Mouse (Mus musculus) midbrain, embryonic 15.5 days (tissue): Measurements from ENCODE around the gene Ppp2r5a. TPM values are rescaled to one million over a fixed set of nuclear protein-coding genes. Genes with fewer than 3 reads are reported as not detected.

ENCODE experiments used
- ATAC-seq: fragments of 200-750 bp; cut with Nextera tagmentation; replicated peaks from 2 replicates; pipeline ENCODE4 v1.8.0; 2017; ENCODE audit warnings: moderate TSS enrichment
- H3K27ac ChIP-seq: fragments of 300-500 bp; sonication (generic); 2 replicates; pipeline ENCODE4 v1.5.1; 2015; ENCODE audit warnings: mild to moderate bottlenecking, inconsistent platforms
- H3K27me3 ChIP-seq: fragments of 300-500 bp; sonication (generic); replicated peaks from 2 replicates; pipeline ENCODE4 v1.6.1; 2015; ENCODE audit warnings: inconsistent platforms
- H3K36me3 ChIP-seq: fragments of 300-500 bp; sonication (generic); replicated peaks from 2 replicates; pipeline ENCODE4 v1.6.1; 2015; ENCODE audit warnings: inconsistent platforms
- H3K4me1 ChIP-seq: fragments of 300-500 bp; sonication (generic); 2 replicates; pipeline ENCODE4 v1.6.1; 2015; ENCODE audit warnings: inconsistent platforms
- H3K4me2 ChIP-seq: fragments of 300-500 bp; sonication (generic); 2 replicates; pipeline ENCODE4 v1.6.1; 2015; ENCODE audit warnings: inconsistent platforms, mild to moderate bottlenecking, moderate library complexity
- H3K4me3 ChIP-seq: fragments of 300-500 bp; sonication (generic); 2 replicates; pipeline ENCODE4 v1.5.1; 2015; ENCODE audit warnings: mild to moderate bottlenecking, inconsistent platforms
- H3K9ac ChIP-seq: fragments of 300-500 bp; sonication (generic); 2 replicates; pipeline ENCODE4 v1.6.1; 2015; ENCODE audit warnings: mild to moderate bottlenecking, inconsistent platforms
- H3K9me3 ChIP-seq: fragments of 300-500 bp; sonication (generic); 2 replicates; pipeline ENCODE4 v1.6.1; 2016; ENCODE audit warnings: inconsistent platforms
- WGBS: fragments of 180-500 bp; shearing (Covaris S2); methylation state at CpG from one replicate; pipeline ENCODE4 v1.1.7; 2015; ENCODE audit warnings: mixed read lengths; 5-methylcytosine and 5-hydroxymethylcytosine counted together
- polyA plus RNA-seq: library from polyadenylated mRNA; unstranded; fragments of >200 nt; fragmentation: Nextera tagmentation; extraction: Ambion mirVana; gene quantifications from 2 replicates; pipeline ENCODE4 v1.2.1, GENCODE M21; 2015

Gene Ppp2r5a
- polyA plus RNA-seq, 1 experiment from 2014 or later = 9.4 TPM

- H3K9ac ChIP-seq = no peak overlapping the region
- H3K4me2 ChIP-seq = no peak overlapping the region
- WGBS = 78% methylated on average over 5 of the region's 5 CpGs
- no peaks in the 10 kb centered on the region for H3K9me3 ChIP-seq
- ATAC-seq = no peak
- H3K4me3 ChIP-seq = no peak overlapping the region
- no peak overlapping the region for H3K27ac ChIP-seq
- H3K4me1 ChIP-seq = no peaks in the 10 kb centered on the region
- no peaks in the 10 kb centered on the region for H3K27me3 ChIP-seq
- H3K36me3 ChIP-seq = peaks cover 26% of the 10 kb centered on the region
These were observed 68.6 kb downstream of the Ppp2r5a start for GRCm38 (mm10) chr1:191334500-191334899.

- 84% methylated on average over 4 of the region's 4 CpGs for WGBS
- Histone ChIP-seq H3K4me1 (peaks cover 26% of the 10 kb centered on the region), H3K27ac (no peak overlapping the region), H3K36me3 (peaks cover 9% of the 10 kb centered on the region; the same call in 1 of the 2 replicates), H3K9ac (no peak overlapping the region), H3K4me3 (no peak overlapping the region), H3K4me2 (no peak overlapping the region), H3K9me3 (no peaks in the 10 kb centered on the region), H3K27me3 (no peaks in the 10 kb centered on the region)
- no peak for ATAC-seq
These were observed 72.7 kb downstream of the Ppp2r5a start for GRCm38 (mm10) chr1:191330356-191330755.

- Histone ChIP-seq H3K4me2 (peak overlapping the region; percentile 56; the same call in 1 of the 2 replicates), H3K4me1 (peaks cover 26% of the 10 kb centered on the region), H3K9me3 (no peaks in the 10 kb centered on the region), H3K9ac (0 out of 2 replicates have a peak overlapping the region, but pooled peaks have one; percentile 3), H3K27me3 (no peaks in the 10 kb centered on the region), H3K4me3 (no peak overlapping the region), H3K36me3 (0 out of 2 replicates have a peak, but pooled peaks cover 2% of the 10 kb centered on the region), H3K27ac (no peak overlapping the region)
- ATAC-seq = no peak
- 78% methylated on average over 8 of the region's 8 CpGs for WGBS
These were observed 75.0 kb downstream of the Ppp2r5a start for GRCm38 (mm10) chr1:191328019-191328441.

GRCm38 (mm10) chr1:191327258-191327657, 75.8 kb downstream of the Ppp2r5a start:
- Histone ChIP-seq H3K4me3 (peak overlapping the region; percentile 75), H3K27ac (no peak overlapping the region), H3K9me3 (no peaks in the 10 kb centered on the region), H3K4me1 (peaks cover 26% of the 10 kb centered on the region), H3K9ac (peak overlapping the region; percentile 76; the same call in 1 of the 2 replicates), H3K4me2 (peak overlapping the region; percentile 56), H3K36me3 (no peaks in the 10 kb centered on the region), H3K27me3 (no peaks in the 10 kb centered on the region)
- ATAC-seq = no peak
- WGBS = 82% methylated on average over 8 of the region's 8 CpGs

- H3K36me3 ChIP-seq = no peaks in the 10 kb centered on the region
- no peaks in the 10 kb centered on the region for H3K9me3 ChIP-seq
- peak; percentile 79 for ATAC-seq
- no peaks in the 10 kb centered on the region for H3K27me3 ChIP-seq
- 1% methylated on average over 35 of the region's 35 CpGs for WGBS
- peaks cover 26% of the 10 kb centered on the region for H3K4me1 ChIP-seq
- H3K4me2 ChIP-seq = peak overlapping the region; percentile 56
- peak overlapping the region; percentile 75 for H3K4me3 ChIP-seq
- H3K9ac ChIP-seq = peak overlapping the region; percentile 76
- H3K27ac ChIP-seq = peak overlapping the region; percentile 84
These were observed 76.7 kb downstream of the Ppp2r5a start for GRCm38 (mm10) chr1:191326233-191326882.

- WGBS = 0% methylated on average over 42 of the region's 42 CpGs
- peak within 1 kb of the TSS; percentile 84 for H3K27ac ChIP-seq
- no peaks in the 10 kb centered on the region for H3K9me3 ChIP-seq
- peak; percentile 96 for ATAC-seq
- no peaks in the 10 kb centered on the region for H3K27me3 ChIP-seq
- peak within 1 kb of the TSS; percentile 76 for H3K9ac ChIP-seq
- peaks cover 26% of the 10 kb centered on the region for H3K4me1 ChIP-seq
- peak within 1 kb of the TSS; percentile 75 for H3K4me3 ChIP-seq
- peak within 1 kb of the TSS; percentile 56 for H3K4me2 ChIP-seq
- no peaks in the 10 kb centered on the region for H3K36me3 ChIP-seq
These were observed 77.3 kb downstream of the Ppp2r5a start, which contains the start of gene Tmem206 for GRCm38 (mm10) chr1:191325726-191326232. Gene Tmem206 (plus strand): TSS chr1:191325912.

GRCm38 (mm10) chr1:191324733-191325590, 78.1 kb downstream of the Ppp2r5a start:
- Histone ChIP-seq H3K27ac (peak overlapping the region; percentile 84), H3K36me3 (no peaks in the 10 kb centered on the region), H3K9me3 (no peaks in the 10 kb centered on the region), H3K27me3 (no peaks in the 10 kb centered on the region), H3K4me2 (peak overlapping the region; percentile 56; the same call in 1 of the 2 replicates), H3K4me1 (peaks cover 26% of the 10 kb centered on the region), H3K9ac (no peak overlapping the region), H3K4me3 (no peak overlapping the region)
- peak; percentile 21 for ATAC-seq
- WGBS = 87% methylated on average over 7 of the region's 7 CpGs

GRCm38 (mm10) chr1:191323381-191323780, 79.7 kb downstream of the Ppp2r5a start:
- Histone ChIP-seq H3K27ac (no peak overlapping the region), H3K9ac (no peak overlapping the region), H3K4me2 (no peak overlapping the region), H3K9me3 (no peaks in the 10 kb centered on the region), H3K4me1 (peaks cover 19% of the 10 kb centered on the region), H3K27me3 (no peaks in the 10 kb centered on the region), H3K36me3 (no peaks in the 10 kb centered on the region), H3K4me3 (no peak overlapping the region)
- no peak for ATAC-seq
- WGBS = 84% methylated on average over 3 of the region's 3 CpGs

- no peak for ATAC-seq
- 69% methylated on average over 5 of the region's 5 CpGs for WGBS
- H3K4me1 ChIP-seq = peaks cover 6% of the 10 kb centered on the region
- H3K4me3 ChIP-seq = no peak overlapping the region
- no peaks in the 10 kb centered on the region for H3K36me3 ChIP-seq
- H3K4me2 ChIP-seq = no peak overlapping the region
- no peaks in the 10 kb centered on the region for H3K9me3 ChIP-seq
- no peaks in the 10 kb centered on the region for H3K27me3 ChIP-seq
- no peak overlapping the region for H3K27ac ChIP-seq
- no peak overlapping the region for H3K9ac ChIP-seq
These were observed 84.4 kb downstream of the Ppp2r5a start for GRCm38 (mm10) chr1:191318686-191319085.

- H3K27ac ChIP-seq = peak within 1 kb of the TSS; percentile 59; the same call in 1 of the 2 replicates
- H3K36me3 ChIP-seq = no peaks in the 10 kb centered on the region
- H3K4me3 ChIP-seq = peak within 1 kb of the TSS; percentile 58
- peak; percentile 89 for ATAC-seq
- H3K27me3 ChIP-seq = no peaks in the 10 kb centered on the region
- peak within 1 kb of the TSS; percentile 76 for H3K9ac ChIP-seq
- no peaks in the 10 kb centered on the region for H3K9me3 ChIP-seq
- WGBS = 1% methylated on average over 50 of the region's 54 CpGs
- H3K4me2 ChIP-seq = peak within 1 kb of the TSS; percentile 70
- peaks cover 9% of the 10 kb centered on the region for H3K4me1 ChIP-seq
These were observed 85.4 kb downstream of the Ppp2r5a start, which contains the start of gene Nenf for GRCm38 (mm10) chr1:191317591-191318196. Gene Nenf (minus strand): TSS chr1:191318194.

- H3K4me3 ChIP-seq = peak overlapping the region; percentile 58
- H3K9me3 ChIP-seq = no peaks in the 10 kb centered on the region
- no peak overlapping the region for H3K9ac ChIP-seq
- no peaks in the 10 kb centered on the region for H3K27me3 ChIP-seq
- WGBS = 89% methylated on average over 8 of the region's 8 CpGs
- peaks cover 13% of the 10 kb centered on the region for H3K4me1 ChIP-seq
- H3K27ac ChIP-seq = no peak overlapping the region
- peak overlapping the region; percentile 70 for H3K4me2 ChIP-seq
- no peak for ATAC-seq
- H3K36me3 ChIP-seq = no peaks in the 10 kb centered on the region
These were observed 86.3 kb downstream of the Ppp2r5a start for GRCm38 (mm10) chr1:191316818-191317217.

- no peaks in the 10 kb centered on the region for H3K36me3 ChIP-seq
- H3K4me2 ChIP-seq = no peak overlapping the region
- H3K27me3 ChIP-seq = no peaks in the 10 kb centered on the region
- 76% methylated on average over 4 of the region's 4 CpGs for WGBS
- no peak overlapping the region for H3K27ac ChIP-seq
- no peaks in the 10 kb centered on the region for H3K9me3 ChIP-seq
- H3K9ac ChIP-seq = no peak overlapping the region
- H3K4me3 ChIP-seq = no peak overlapping the region
- no peak for ATAC-seq
- H3K4me1 ChIP-seq = peaks cover 13% of the 10 kb centered on the region
These were observed 89.1 kb downstream of the Ppp2r5a start for GRCm38 (mm10) chr1:191313926-191314325.
